Mouse (Mus musculus) brain, embryonic 14.5 days (tissue): Measurements from ENCODE around the gene Ebf3. TPM values are rescaled to one million over a fixed set of nuclear protein-coding genes. Genes with fewer than 3 reads are reported as not detected.

Experiments
- DNase-seq: peaks from one replicate; pipeline ENCODE4 v3.0.0-alpha.2; 2011; ENCODE audit warnings: low read depth
- CTCF ChIP-seq: fragments of 200-500 bp; IDR thresholded peaks from 2 replicates; pipeline ENCODE4 v1.5.1; 2012; ENCODE audit warnings: inconsistent platforms, mild to moderate bottlenecking, moderate library complexity, borderline replicate concordance; ENCODE audit not compliant: insufficient read depth, insufficient read length; ENCODE audit errors: extremely low read depth
- POLR2A ChIP-seq: fragments of 200-500 bp; IDR thresholded peaks from 2 replicates; pipeline ENCODE4 v1.6.1; 2012; ENCODE audit warnings: mild to moderate bottlenecking, inconsistent platforms, borderline replicate concordance; ENCODE audit not compliant: poor library complexity, insufficient read depth, insufficient read length, severe bottlenecking; ENCODE audit errors: extremely low read depth
- polyA plus RNA-seq: library from polyadenylated mRNA; depleted of rRNA; stranded (reverse); fragments of >200 nt; gene quantifications from 2 replicates; pipeline ENCODE4 v1.2.3, GENCODE M21; 2012

The Ebf3 gene
- polyA plus RNA-seq, 1 experiment: 157 TPM

- TF ChIP-seq CTCF (no peak), POLR2A (no peak)
- peak; percentile 78 for DNase-seq
Measured at GRCm38 (mm10) chr7:137310091-137310761, 4.0 kb downstream of the Ebf3 start.

- DNase-seq: no peak
- TF ChIP-seq POLR2A (no peak), CTCF (no peak)
Measured at GRCm38 (mm10) chr7:137309071-137310066, 4.9 kb downstream of the Ebf3 start.

GRCm38 (mm10) chr7:137308061-137309060 is 5.9 kb downstream of the Ebf3 start:
- DNase-seq: peak; percentile 84
- TF ChIP-seq CTCF: peak; percentile 52; the same call in 1 of the 2 replicates
- no peak for TF ChIP-seq POLR2A

GRCm38 (mm10) chr7:137307131-137307530 is 7.1 kb downstream of the Ebf3 start:
- no peak for TF ChIP-seq CTCF
- no peak for TF ChIP-seq POLR2A
- peak; percentile 65 for DNase-seq

- TF ChIP-seq CTCF: no peak
- TF ChIP-seq POLR2A: no peak
- peak; percentile 26 for DNase-seq
Measured at GRCm38 (mm10) chr7:137306127-137306526, 8.1 kb downstream of the Ebf3 start.

GRCm38 (mm10) chr7:137303776-137304171 is 10.5 kb downstream of the Ebf3 start:
- TF ChIP-seq CTCF (no peak), POLR2A (no peak)
- DNase-seq: peak; percentile 71

- no peak for TF ChIP-seq POLR2A
- TF ChIP-seq CTCF: no peak
- peak; percentile 34 for DNase-seq
Measured at GRCm38 (mm10) chr7:137302961-137303775, 11.1 kb downstream of the Ebf3 start.

GRCm38 (mm10) chr7:137302161-137302560 is 12.1 kb downstream of the Ebf3 start:
- TF ChIP-seq POLR2A: no peak
- DNase-seq: no peak

GRCm38 (mm10) chr7:137301329-137301751 is 12.9 kb downstream of the Ebf3 start:
- TF ChIP-seq CTCF (peak; percentile 14; the same call in 1 of the 2 replicates), POLR2A (no peak)
- DNase-seq: peak; percentile 76

- DNase-seq: peak; percentile 19
- no peak for TF ChIP-seq CTCF
- no peak for TF ChIP-seq POLR2A
Measured at GRCm38 (mm10) chr7:137300826-137301225, 13.4 kb downstream of the Ebf3 start.

- no peak for TF ChIP-seq POLR2A
- TF ChIP-seq CTCF: no peak
- no peak for DNase-seq
Measured at GRCm38 (mm10) chr7:137300169-137300568, 14.1 kb downstream of the Ebf3 start.
